Mouse (Mus musculus) MEL (cell line): ENCODE measurements around the gene Etv5.

Source experiments
- CTCF ChIP-seq, 3 experiments: IDR thresholded peaks in 2 of 3; conservative IDR thresholded peaks in 1 of 3; 2 replicates each; pipeline ENCODE4 v1.5.1; 2011 to 2012; ENCODE audit warnings: low read length in 3 of 3, low read depth in 2 of 3, mild to moderate bottlenecking in 2 of 3, improper control_type of control experiment in 1 of 3, inconsistent platforms in 1 of 3, mixed read lengths in 1 of 3, moderate library complexity in 1 of 3; ENCODE audit not compliant: control insufficient read depth in 1 of 3, insufficient read depth in 1 of 3, poor library complexity in 1 of 3, severe bottlenecking in 1 of 3
- E2F4 ChIP-seq: IDR thresholded peaks from 2 replicates; pipeline ENCODE4 v1.6.1; 2011; ENCODE audit warnings: low read depth, low read length, improper control_type of control experiment, borderline replicate concordance
- EP300 ChIP-seq, 2 experiments: IDR thresholded peaks; 2 replicates each; pipeline ENCODE4 v1.6.1; 2011; ENCODE audit warnings: improper control_type of control experiment in 2 of 2, low read length in 2 of 2, low read depth in 1 of 2, mild to moderate bottlenecking in 1 of 2
- JUND ChIP-seq: IDR thresholded peaks from 2 replicates; pipeline ENCODE4 v1.6.1; 2011; ENCODE audit warnings: low read depth, mild to moderate bottlenecking, improper control_type of control experiment, low read length
- MAFK ChIP-seq: IDR thresholded peaks from 2 replicates; pipeline ENCODE4 v1.6.1; 2011; ENCODE audit warnings: low read depth, mild to moderate bottlenecking, low read length, improper control_type of control experiment, borderline replicate concordance
- POLR2A ChIP-seq, 2 experiments: IDR thresholded peaks; 2 replicates each; pipeline ENCODE4 v1.6.1; 2011 to 2012; ENCODE audit warnings: low read length in 2 of 2, mild to moderate bottlenecking in 2 of 2, control low read depth in 1 of 2, improper control_type of control experiment in 1 of 2, low read depth in 1 of 2, moderate library complexity in 1 of 2; ENCODE audit not compliant: control insufficient read depth in 1 of 2, insufficient read depth in 1 of 2, poor library complexity in 1 of 2
- POLR2AphosphoS2 ChIP-seq: IDR thresholded peaks from 2 replicates; pipeline ENCODE4 v1.6.1; 2011; ENCODE audit warnings: low read length, improper control_type of control experiment
- ZC3H11A ChIP-seq: IDR thresholded peaks from 2 replicates; pipeline ENCODE4 v1.6.1; 2012; ENCODE audit warnings: low read depth, mild to moderate bottlenecking, inconsistent platforms, low read length, improper control_type of control experiment
- ZMIZ1 ChIP-seq: IDR thresholded peaks from 2 replicates; pipeline ENCODE4 v1.6.1; 2012; ENCODE audit warnings: low read depth, mild to moderate bottlenecking, inconsistent platforms, low read length, improper control_type of control experiment, moderate library complexity

DNA sequence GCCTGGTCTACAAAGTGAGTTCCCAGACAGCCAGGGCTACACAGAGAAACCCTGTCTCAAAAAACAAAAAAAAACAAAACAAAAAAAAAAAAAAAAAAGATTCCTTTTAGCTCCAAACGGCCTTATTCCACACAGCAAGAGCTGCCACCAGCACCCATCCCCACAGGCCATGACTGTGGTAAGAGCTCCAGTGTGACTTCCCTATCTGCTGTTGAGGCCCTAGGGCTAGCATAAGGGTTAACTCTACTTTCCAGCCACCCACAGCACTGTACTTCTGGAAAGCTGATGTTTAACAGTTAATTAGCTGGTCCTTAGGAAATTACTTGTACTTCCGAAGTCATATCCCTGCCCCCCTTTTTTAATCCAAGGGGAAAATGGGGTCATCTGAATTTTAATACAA is 8.2 kb downstream of the Etv5 start:
- TF ChIP-seq POLR2AphosphoS2 = no peak
- no peak for TF ChIP-seq EP300 (IDR thresholded peaks at IDR 0.05; ENCODE audit: low read depth in 1 of 2, low read length in 2 of 2)
- TF ChIP-seq CTCF (IDR thresholded peaks at IDR 0.05 in 2 of 3, conservative IDR thresholded peaks at IDR 0.05 in 1 of 3; ENCODE audit: control insufficient read depth in 1 of 3, insufficient read depth in 1 of 3, low read depth in 2 of 3, low read length in 3 of 3, poor library complexity in 1 of 3, severe bottlenecking in 1 of 3) = no peak
- no peak for TF ChIP-seq POLR2A (IDR thresholded peaks at IDR 0.05; ENCODE audit: control insufficient read depth in 1 of 2, insufficient read depth in 1 of 2, low read depth in 1 of 2, low read length in 2 of 2, poor library complexity in 1 of 2)
- no peak for TF ChIP-seq JUND
- TF ChIP-seq E2F4 = no peak
- no peak for TF ChIP-seq ZC3H11A
- TF ChIP-seq MAFK = no peak
- no peak for TF ChIP-seq ZMIZ1
